In genomic region chr3:144553942-144554341, GRCm38 (mm10) we compare ENCODE assay signal across 14 mouse cellular contexts. TPM values are rescaled to one million over a fixed set of nuclear protein-coding genes. Genes with fewer than 3 reads are reported as not detected.
DNase-seq lines count a peak whose midpoint lies in the region; ATAC-seq lines count a peak whose summit lies in the region.
"Had no signal": no experiment of that assay in that cellular context is flagged by ENCODE, and none has a peak within 500 bp of the region (broad histone marks: within the 10 kb centered on the region; RNA-seq: fewer than 3 reads in every experiment).

No protein-coding gene starts in this region.

- peak; percentile 60 for ATAC-seq in neural tube, embryonic 12.5 days (ENCODE audit: low FRiP score, low read depth)
- no peak for ATAC-seq in neural tube, embryonic 15.5 days (ENCODE audit: low FRiP score)
- no peak for ATAC-seq in midbrain, embryonic 14.5 days (ENCODE audit: low FRiP score, low TSS enrichment)

- no peaks in the 10 kb centered on the region for H3K36me3 ChIP-seq in neural tube, embryonic 12.5 days
- H3K36me3 ChIP-seq in neural tube, embryonic 15.5 days: no peaks in the 10 kb centered on the region
- H3K36me3 ChIP-seq in midbrain, embryonic 14.5 days (ENCODE audit: control insufficient read depth, insufficient read depth, low read length): no peaks in the 10 kb centered on the region
- H3K36me3 ChIP-seq: limb, embryonic 13.5 days had no signal

- no peak overlapping the region for H3K9ac ChIP-seq in neural tube, embryonic 12.5 days
- no peak overlapping the region for H3K9ac ChIP-seq in neural tube, embryonic 15.5 days (replicated peaks)
- H3K9ac ChIP-seq in midbrain, embryonic 14.5 days (replicated peaks; ENCODE audit: low read length): no peak overlapping the region
- H3K9ac ChIP-seq: limb, embryonic 13.5 days had no signal

- H3K4me3 ChIP-seq in neural tube, embryonic 12.5 days: no peak overlapping the region
- H3K4me3 ChIP-seq in neural tube, embryonic 15.5 days (replicated peaks): no peak overlapping the region
- no peak overlapping the region for H3K4me3 ChIP-seq in midbrain, embryonic 14.5 days (replicated peaks; ENCODE audit: low read depth, low read length)
- H3K4me3 ChIP-seq: limb, embryonic 13.5 days had no signal

- H3K27me3 ChIP-seq in neural tube, embryonic 12.5 days (replicated peaks): no peaks in the 10 kb centered on the region
- no peaks in the 10 kb centered on the region for H3K27me3 ChIP-seq in neural tube, embryonic 15.5 days (replicated peaks)
- no peaks in the 10 kb centered on the region for H3K27me3 ChIP-seq in midbrain, embryonic 14.5 days (ENCODE audit: control insufficient read depth, insufficient read depth, low read length)
- H3K27me3 ChIP-seq: limb, embryonic 13.5 days had no signal

- no peak overlapping the region for H3K4me2 ChIP-seq in neural tube, embryonic 12.5 days (replicated peaks)
- no peak overlapping the region for H3K4me2 ChIP-seq in neural tube, embryonic 15.5 days
- no peak overlapping the region for H3K4me2 ChIP-seq in midbrain, embryonic 14.5 days (ENCODE audit: low read length)
- H3K4me2 ChIP-seq: heart, embryonic 11.5 days; limb, embryonic 13.5 days had no signal

- H3K4me1 ChIP-seq in neural tube, embryonic 12.5 days: peaks cover 22% of the 10 kb centered on the region
- H3K4me1 ChIP-seq in neural tube, embryonic 15.5 days: peaks cover 32% of the 10 kb centered on the region
- peaks cover 23% of the 10 kb centered on the region for H3K4me1 ChIP-seq in midbrain, embryonic 14.5 days (ENCODE audit: control insufficient read depth, insufficient read depth, low read length)

- H3K27ac ChIP-seq in neural tube, embryonic 12.5 days: no peak overlapping the region
- H3K27ac ChIP-seq in neural tube, embryonic 15.5 days (replicated peaks): no peak overlapping the region
- H3K27ac ChIP-seq in midbrain, embryonic 14.5 days (replicated peaks; ENCODE audit: low read depth, low read length): no peak overlapping the region
- H3K27ac ChIP-seq: limb, embryonic 13.5 days; stomach, postnatal 0 days had no signal

- no peaks in the 10 kb centered on the region for H3K9me3 ChIP-seq in neural tube, embryonic 12.5 days
- H3K9me3 ChIP-seq in neural tube, embryonic 15.5 days (replicated peaks): no peaks in the 10 kb centered on the region
- H3K9me3 ChIP-seq in midbrain, embryonic 14.5 days (ENCODE audit: control insufficient read depth, low read length): no peaks in the 10 kb centered on the region
- H3K9me3 ChIP-seq: G1E; limb, embryonic 13.5 days had no signal

- peak; percentile 52 for DNase-seq in gastrocnemius, adult 18-20 months (ENCODE audit: low spot score)
- no peak for DNase-seq in gastrocnemius, postnatal 4 days (ENCODE audit: low spot score in 2 of 2)
- DNase-seq in kidney, adult 11 months: peak; percentile 12
- no peak for DNase-seq in kidney, postnatal 4 days
- DNase-seq in midbrain, embryonic 14.5 days: no peak
- DNase-seq: cerebellum, postnatal 14 days; layer of hippocampus, adult 9-11 months; thymus, postnatal 14 days had no signal

- 35% methylated on average over 7 of the region's 7 CpGs for WGBS in neural tube, embryonic 12.5 days
- WGBS in neural tube, embryonic 15.5 days: 16% methylated on average over 7 of the region's 7 CpGs
- WGBS in midbrain, embryonic 14.5 days: 47% methylated on average over 7 of the region's 7 CpGs

RNA-seq across cellular contexts. Expression of gene Hs2st1, which starts 16.0 kb away (rescaled TPM):
- total RNA-seq in gastrocnemius, adult 18-20 months (2021): 10 to 100 TPM; 10.8 to 12.5 TPM
- total RNA-seq in gastrocnemius, postnatal 4 days (2021): 10 to 100 TPM; 36.7 to 37.7 TPM
- polyA plus RNA-seq in neural tube, embryonic 12.5 days (2016; fragmentation: Nextera tagmentation; extraction: Ambion mirVana): 24.1 and 24.6 TPM in 2 replicates
- 13.6 and 14.4 TPM in 2 replicates for polyA plus RNA-seq in neural tube, embryonic 15.5 days (2015; fragmentation: Nextera tagmentation; extraction: Ambion mirVana)
- polyA plus RNA-seq in midbrain, embryonic 14.5 days (2014; fragmentation: Nextera tagmentation; extraction: Ambion mirVana): 16.1 and 16.2 TPM in 2 replicates

RNA-seq across cellular contexts. Expression of gene Selenof, which starts 16.2 kb away (rescaled TPM):
- total RNA-seq in gastrocnemius, adult 18-20 months (2021): 100 to 1,000 TPM; 109 to 111 TPM
- 100 to 1,000 TPM; 226 to 228 TPM for total RNA-seq in gastrocnemius, postnatal 4 days (2021)
- 476 and 491 TPM in 2 replicates for polyA plus RNA-seq in neural tube, embryonic 12.5 days (2016; fragmentation: Nextera tagmentation; extraction: Ambion mirVana)
- 598 and 611 TPM in 2 replicates for polyA plus RNA-seq in neural tube, embryonic 15.5 days (2015; fragmentation: Nextera tagmentation; extraction: Ambion mirVana)
- polyA plus RNA-seq in midbrain, embryonic 14.5 days (2014; fragmentation: Nextera tagmentation; extraction: Ambion mirVana): 453 and 517 TPM in 2 replicates

Comparison
In these comparisons a context has a peak if more than half of its experiments do, and no peak if none do; other contexts are left out.
1. DNase-seq: peak in gastrocnemius, adult 18-20 months (single experiment) and kidney, adult 11 months (single experiment); none in gastrocnemius, postnatal 4 days (0 of 2), kidney, postnatal 4 days (0 of 2) and midbrain, embryonic 14.5 days (single experiment).